Mouse (Mus musculus): ENCODE data around the gene Rhox2e. TPM values are rescaled to one million over a fixed set of nuclear protein-coding genes. Genes with fewer than 3 reads are reported as not detected.
"Not testable (repeated sequence)": the region's sequence is repeated elsewhere in the genome, so short reads cannot be mapped to it uniquely, and the experiment has no call there.

The Rhox2e gene
- total RNA-seq (2012; rRNA removed), result not detected in 2 replicates
- total RNA-seq (2014; rRNA removed), result not detected in 2 replicates
- not detected in 2 replicates for polyA plus RNA-seq (2012; ENCODE audit: insufficient read length, low read depth)

GRCm38 (mm10) chrX:37530152-37530551 is at the start of gene Rhox2e:
Gene Rhox2e, plus strand, starts transcription at chrX:37530452.
- H3K27ac ChIP-seq (ENCODE audit: insufficient read depth, low read depth); H3K4me3 ChIP-seq (replicated peaks in 1 of 3; ENCODE audit: low read depth in 2 of 3, low read length in 2 of 3, poor library complexity in 1 of 3); H3K27me3 ChIP-seq (replicated peaks); H3K79me2 ChIP-seq (replicated peaks; ENCODE audit: control insufficient read depth, extremely low read depth, insufficient read depth, poor library complexity, severe bottlenecking); dilution Hi-C loops (cut with MboI; ENCODE audit: extremely low pct_ligation_motif_present, extremely low pct_unique_long_range_greater_than_20kb, low sequenced_read_pairs); H3K4me1 ChIP-seq (ENCODE audit: control insufficient read depth in 1 of 2, insufficient read depth in 2 of 2); H3K9ac ChIP-seq (ENCODE audit: insufficient read depth, low read depth); H3K4me2 ChIP-seq (ENCODE audit: insufficient read depth, low read depth, poor library complexity, severe bottlenecking); H3K36me3 ChIP-seq (replicated peaks in 1 of 2; ENCODE audit: control insufficient read depth in 1 of 2, insufficient read depth in 1 of 2, low read length in 1 of 2); H3K9me3 ChIP-seq (replicated peaks; ENCODE audit: low read length); in situ Hi-C loops (cut with MboI; ENCODE audit: low pct_ligation_motif_present, low pct_unique_long_range_greater_than_20kb, low sequenced_read_pairs); DNase-seq (ENCODE audit: extremely low read depth): not testable (repeated sequence)

- H3K4me1 ChIP-seq (ENCODE audit: control insufficient read depth in 1 of 2, insufficient read depth in 2 of 2); H3K9ac ChIP-seq (ENCODE audit: insufficient read depth, low read depth); H3K36me3 ChIP-seq (replicated peaks in 1 of 2; ENCODE audit: control insufficient read depth in 1 of 2, insufficient read depth in 1 of 2, low read length in 1 of 2); H3K9me3 ChIP-seq (replicated peaks; ENCODE audit: low read length); H3K79me2 ChIP-seq (replicated peaks; ENCODE audit: control insufficient read depth, extremely low read depth, insufficient read depth, poor library complexity, severe bottlenecking); H3K4me2 ChIP-seq (ENCODE audit: insufficient read depth, low read depth, poor library complexity, severe bottlenecking); dilution Hi-C loops (cut with MboI; ENCODE audit: extremely low pct_ligation_motif_present, extremely low pct_unique_long_range_greater_than_20kb, low sequenced_read_pairs); H3K4me3 ChIP-seq (replicated peaks in 1 of 3; ENCODE audit: low read depth in 2 of 3, low read length in 2 of 3, poor library complexity in 1 of 3); DNase-seq (ENCODE audit: extremely low read depth); H3K27me3 ChIP-seq (replicated peaks); in situ Hi-C loops (cut with MboI; ENCODE audit: low pct_ligation_motif_present, low pct_unique_long_range_greater_than_20kb, low sequenced_read_pairs); H3K27ac ChIP-seq (ENCODE audit: insufficient read depth, low read depth): not testable (repeated sequence)
Measured at GRCm38 (mm10) chrX:37514059-37514458, 16.2 kb upstream of the Rhox2e start, which contains the start of gene Rhox4d. Gene Rhox4d, plus strand, starts transcription at chrX:37514359.

- H3K4me3 ChIP-seq (replicated peaks in 1 of 3; ENCODE audit: low read depth in 2 of 3, low read length in 2 of 3, poor library complexity in 1 of 3); H3K27ac ChIP-seq (ENCODE audit: insufficient read depth, low read depth); H3K4me1 ChIP-seq (ENCODE audit: control insufficient read depth in 1 of 2, insufficient read depth in 2 of 2); H3K27me3 ChIP-seq (replicated peaks); H3K9ac ChIP-seq (ENCODE audit: insufficient read depth, low read depth); H3K9me3 ChIP-seq (replicated peaks; ENCODE audit: low read length); H3K36me3 ChIP-seq (replicated peaks in 1 of 2; ENCODE audit: control insufficient read depth in 1 of 2, insufficient read depth in 1 of 2, low read length in 1 of 2); H3K4me2 ChIP-seq (ENCODE audit: insufficient read depth, low read depth, poor library complexity, severe bottlenecking); dilution Hi-C loops (cut with MboI; ENCODE audit: extremely low pct_ligation_motif_present, extremely low pct_unique_long_range_greater_than_20kb, low sequenced_read_pairs); H3K79me2 ChIP-seq (replicated peaks; ENCODE audit: control insufficient read depth, extremely low read depth, insufficient read depth, poor library complexity, severe bottlenecking); DNase-seq (ENCODE audit: extremely low read depth); in situ Hi-C loops (cut with MboI; ENCODE audit: low pct_ligation_motif_present, low pct_unique_long_range_greater_than_20kb, low sequenced_read_pairs): not testable (repeated sequence)
Measured at GRCm38 (mm10) chrX:37541719-37542118, 11.5 kb downstream of the Rhox2e start, which contains the start of gene Rhox3e. Gene Rhox3e, plus strand, starts transcription at chrX:37542019.

- H3K79me2 ChIP-seq (replicated peaks; ENCODE audit: control insufficient read depth, extremely low read depth, insufficient read depth, poor library complexity, severe bottlenecking); H3K27me3 ChIP-seq (replicated peaks); H3K36me3 ChIP-seq (replicated peaks in 1 of 2; ENCODE audit: control insufficient read depth in 1 of 2, insufficient read depth in 1 of 2, low read length in 1 of 2); H3K4me3 ChIP-seq (replicated peaks in 1 of 3; ENCODE audit: low read depth in 2 of 3, low read length in 2 of 3, poor library complexity in 1 of 3); H3K9ac ChIP-seq (ENCODE audit: insufficient read depth, low read depth); H3K4me1 ChIP-seq (ENCODE audit: control insufficient read depth in 1 of 2, insufficient read depth in 2 of 2); dilution Hi-C loops (cut with MboI; ENCODE audit: extremely low pct_ligation_motif_present, extremely low pct_unique_long_range_greater_than_20kb, low sequenced_read_pairs); H3K4me2 ChIP-seq (ENCODE audit: insufficient read depth, low read depth, poor library complexity, severe bottlenecking); H3K27ac ChIP-seq (ENCODE audit: insufficient read depth, low read depth); H3K9me3 ChIP-seq (replicated peaks; ENCODE audit: low read length); DNase-seq (ENCODE audit: extremely low read depth); in situ Hi-C loops (cut with MboI; ENCODE audit: low pct_ligation_motif_present, low pct_unique_long_range_greater_than_20kb, low sequenced_read_pairs): not testable (repeated sequence)
Measured at GRCm38 (mm10) chrX:37557112-37557511, 26.9 kb downstream of the Rhox2e start, which contains the start of gene Rhox4e. Gene Rhox4e, plus strand, starts transcription at chrX:37557412.

- H3K9ac ChIP-seq (ENCODE audit: insufficient read depth, low read depth); H3K9me3 ChIP-seq (replicated peaks; ENCODE audit: low read length); dilution Hi-C loops (cut with MboI; ENCODE audit: extremely low pct_ligation_motif_present, extremely low pct_unique_long_range_greater_than_20kb, low sequenced_read_pairs); H3K27ac ChIP-seq (ENCODE audit: insufficient read depth, low read depth); H3K36me3 ChIP-seq (replicated peaks in 1 of 2; ENCODE audit: control insufficient read depth in 1 of 2, insufficient read depth in 1 of 2, low read length in 1 of 2); H3K27me3 ChIP-seq (replicated peaks); DNase-seq (ENCODE audit: extremely low read depth); H3K4me1 ChIP-seq (ENCODE audit: control insufficient read depth in 1 of 2, insufficient read depth in 2 of 2); in situ Hi-C loops (cut with MboI; ENCODE audit: low pct_ligation_motif_present, low pct_unique_long_range_greater_than_20kb, low sequenced_read_pairs); H3K4me3 ChIP-seq (replicated peaks in 1 of 3; ENCODE audit: low read depth in 2 of 3, low read length in 2 of 3, poor library complexity in 1 of 3); H3K79me2 ChIP-seq (replicated peaks; ENCODE audit: control insufficient read depth, extremely low read depth, insufficient read depth, poor library complexity, severe bottlenecking); H3K4me2 ChIP-seq (ENCODE audit: insufficient read depth, low read depth, poor library complexity, severe bottlenecking): not testable (repeated sequence)
Measured at GRCm38 (mm10) chrX:37571105-37571504, 40.9 kb downstream of the Rhox2e start, which contains the start of gene Rhox2f. Gene Rhox2f, plus strand, starts transcription at chrX:37571405.

- dilution Hi-C loops (cut with MboI; ENCODE audit: extremely low pct_ligation_motif_present, extremely low pct_unique_long_range_greater_than_20kb, low sequenced_read_pairs), result not testable (repeated sequence)
Measured at GRCm38 (mm10) chrX:37572638-37573037, 42.4 kb downstream of the Rhox2e start.

More at GRCm38 (mm10) chrX:37572638-37573037, 42.4 kb downstream of the Rhox2e start:
- H3K4me3 ChIP-seq (replicated peaks in 1 of 3; ENCODE audit: low read depth in 2 of 3, low read length in 2 of 3, poor library complexity in 1 of 3); H3K79me2 ChIP-seq (replicated peaks; ENCODE audit: control insufficient read depth, extremely low read depth, insufficient read depth, poor library complexity, severe bottlenecking); H3K9me3 ChIP-seq (replicated peaks; ENCODE audit: low read length); H3K9ac ChIP-seq (ENCODE audit: insufficient read depth, low read depth); DNase-seq (ENCODE audit: extremely low read depth); in situ Hi-C loops (cut with MboI; ENCODE audit: low pct_ligation_motif_present, low pct_unique_long_range_greater_than_20kb, low sequenced_read_pairs); H3K4me2 ChIP-seq (ENCODE audit: insufficient read depth, low read depth, poor library complexity, severe bottlenecking); H3K36me3 ChIP-seq (replicated peaks in 1 of 2; ENCODE audit: control insufficient read depth in 1 of 2, insufficient read depth in 1 of 2, low read length in 1 of 2); H3K27ac ChIP-seq (ENCODE audit: insufficient read depth, low read depth); H3K4me1 ChIP-seq (ENCODE audit: control insufficient read depth in 1 of 2, insufficient read depth in 2 of 2); H3K27me3 ChIP-seq (replicated peaks): not testable (repeated sequence)
